Mouse (Mus musculus) frontal cortex, adult 2 months (tissue): ENCODE results near the gene Spcs2. TPM values are rescaled to one million over a fixed set of nuclear protein-coding genes. Genes with fewer than 3 reads are reported as not detected.
"Not testable (repeated sequence)": the region's sequence is repeated elsewhere in the genome, so short reads cannot be mapped to it uniquely, and the experiment has no call there.

Experiments used
- DNase-seq, 2 experiments: peaks; one replicate each; pipeline ENCODE4 v3.0.0; 2022; ENCODE audit warnings: low spot score in 1 of 2; ENCODE audit errors: extremely low spot score in 1 of 2
- polyA plus RNA-seq: library from polyadenylated mRNA; depleted of rRNA; stranded (reverse); fragments of >200 nt; gene quantifications from 2 replicates; pipeline ENCODE4 v1.2.3, GENCODE M21; 2012

Gene Spcs2
- polyA plus RNA-seq, 1 experiment = 83.9 TPM

GRCm38 (mm10) chr7:99825511-99825910 is 37.8 kb downstream of the Spcs2 start:
- DNase-seq = no peak

DNA sequence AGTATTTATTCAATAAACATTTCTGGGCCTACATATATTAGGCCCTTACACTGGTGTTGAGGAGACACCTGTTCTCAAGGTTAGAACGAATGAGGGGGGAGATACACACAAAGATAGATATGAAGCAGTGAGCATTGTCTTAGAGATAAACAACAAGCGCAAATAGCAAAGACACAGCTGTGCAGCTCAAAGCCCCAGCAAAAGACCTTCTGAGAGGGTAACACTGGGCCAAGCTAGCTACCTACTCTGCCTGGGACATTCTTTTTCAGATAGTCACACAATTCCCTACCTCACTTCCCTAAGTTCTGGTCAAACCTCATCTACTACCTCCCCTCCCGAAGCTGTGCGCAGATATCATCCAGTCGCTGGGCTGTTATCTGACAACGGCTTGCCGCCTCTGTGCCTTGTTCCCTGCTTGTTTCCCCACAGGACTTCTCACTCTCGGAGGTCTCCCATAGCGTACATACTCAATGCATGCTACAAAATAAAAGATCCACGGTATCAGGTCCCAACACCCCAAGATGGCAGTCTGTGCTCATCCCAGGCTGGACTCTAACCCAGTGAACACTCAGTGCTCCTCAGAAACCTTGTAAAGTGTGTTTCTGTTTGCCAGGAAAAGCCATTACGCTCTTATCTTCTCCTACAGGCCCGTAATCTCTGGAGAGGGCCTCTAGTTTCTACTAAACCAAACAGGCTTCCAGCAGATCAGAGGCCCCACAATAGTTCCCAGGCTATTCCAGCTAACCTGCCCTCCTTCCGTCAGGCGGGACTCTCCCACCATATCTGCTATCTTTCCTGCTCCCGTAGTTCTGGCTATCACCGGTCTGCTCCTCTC is 38.4 kb downstream of the Spcs2 start:
- DNase-seq = no peak

- DNase-seq = no peak
Observed at GRCm38 (mm10) chr7:99823045-99823663, 40.1 kb downstream of the Spcs2 start.

DNA sequence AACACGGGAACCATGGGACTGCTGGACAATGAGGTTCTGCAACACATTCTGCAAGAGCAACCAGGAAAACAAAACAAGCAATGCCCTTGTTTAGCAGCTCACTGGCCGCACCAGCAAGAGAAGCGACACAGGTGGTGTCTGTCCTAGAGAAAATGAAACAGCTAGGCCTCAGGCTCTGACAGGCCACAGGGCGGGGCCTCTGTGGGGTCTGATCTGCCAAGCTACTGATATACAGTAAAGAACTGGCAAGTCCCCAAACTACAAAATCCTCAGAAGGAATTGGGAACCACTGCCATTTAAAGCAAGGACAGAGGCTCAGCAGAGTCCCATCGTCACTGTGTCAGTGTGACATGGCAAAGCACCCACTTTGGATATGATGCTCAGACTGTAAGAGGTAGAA is 40.8 kb downstream of the Spcs2 start:
- DNase-seq = no peak

- no peak for DNase-seq
Observed at GRCm38 (mm10) chr7:99821953-99822352, 41.3 kb downstream of the Spcs2 start.

- DNase-seq = not testable (repeated sequence)
Observed at GRCm38 (mm10) chr7:99818181-99818725, 45.0 kb downstream of the Spcs2 start.

DNA sequence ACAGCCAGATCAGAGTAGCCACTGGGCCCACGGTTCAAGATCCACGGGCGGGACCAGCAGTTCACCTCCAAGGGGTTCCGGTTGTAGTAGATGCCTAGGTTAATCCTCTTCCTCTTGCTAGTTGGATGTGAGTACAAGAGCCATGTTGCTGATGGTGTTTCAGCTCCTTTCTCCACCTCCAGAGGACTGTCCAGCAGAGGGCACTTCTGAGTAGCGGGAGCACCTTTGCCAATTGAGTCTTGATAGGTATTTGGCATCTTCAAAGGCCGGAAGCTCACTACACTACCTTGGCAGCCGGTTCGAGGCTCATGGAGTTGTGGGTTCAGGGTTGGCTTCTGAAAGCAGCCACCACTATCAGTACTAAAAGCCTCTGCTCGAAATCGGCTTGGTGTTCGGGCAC is 49.9 kb downstream of the Spcs2 start:
- DNase-seq = peak in 1 of 2 experiments; percentile 58

DNA sequence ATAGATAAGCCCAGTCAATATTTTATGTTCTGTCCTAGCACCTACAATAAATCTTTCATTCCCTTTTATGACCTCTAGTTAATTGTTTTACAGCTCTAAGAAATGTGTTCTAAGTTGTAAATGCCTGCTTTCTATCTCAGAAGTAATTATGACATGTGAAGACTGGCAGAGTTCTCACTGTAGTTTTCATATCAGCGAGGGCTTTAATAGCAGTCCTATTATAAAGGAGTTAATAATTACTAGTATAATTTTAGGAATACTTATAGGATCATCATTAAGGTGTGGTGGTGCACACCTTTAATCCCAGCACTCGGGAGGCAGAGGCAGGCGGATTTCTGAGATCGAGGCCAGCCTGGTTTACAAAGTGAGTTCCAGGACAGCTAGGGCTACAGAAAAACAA is 51.6 kb downstream of the Spcs2 start:
- no peak for DNase-seq

GRCm38 (mm10) chr7:99810814-99811213 is 52.4 kb downstream of the Spcs2 start:
- DNase-seq = no peak

DNA sequence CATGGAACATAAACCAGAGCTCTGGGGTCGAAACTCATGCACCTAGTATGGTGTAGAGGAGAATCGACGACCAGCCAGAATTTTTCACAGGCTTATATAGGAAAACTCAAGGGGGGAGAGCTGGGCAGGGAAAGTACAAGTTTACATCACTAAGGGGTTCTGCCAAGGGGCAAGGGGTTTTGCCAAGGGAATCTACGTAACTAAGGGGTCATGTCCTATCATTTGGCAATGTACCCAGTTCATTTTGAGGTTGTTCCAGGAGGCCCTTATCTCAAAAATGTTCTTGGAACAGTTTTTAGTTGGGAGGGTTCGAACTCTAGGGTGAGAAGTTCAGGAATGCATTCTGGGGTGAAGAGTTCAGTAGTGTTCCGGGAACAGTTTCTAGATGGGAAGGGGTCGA is 56.2 kb downstream of the Spcs2 start:
- DNase-seq = not testable (repeated sequence)

DNA sequence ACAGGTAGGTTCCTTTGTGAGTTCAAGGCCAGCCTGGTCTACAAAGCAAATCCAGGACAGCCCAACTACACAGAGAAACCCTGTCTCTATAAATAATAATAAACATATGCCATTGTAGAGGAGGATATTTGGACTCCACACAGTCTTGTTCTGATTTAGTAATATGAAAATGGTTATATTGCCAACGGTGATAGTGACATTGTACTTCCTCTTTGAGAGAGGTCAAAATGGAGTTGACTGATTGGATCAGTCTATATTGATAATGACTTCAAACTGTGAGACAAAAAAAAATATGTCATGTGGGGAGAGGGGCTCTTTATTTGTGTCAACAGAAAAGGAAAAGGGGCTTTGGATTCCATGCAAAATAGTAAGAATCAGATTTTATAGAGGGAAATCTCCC is 57.9 kb downstream of the Spcs2 start:
- no peak for DNase-seq

- not testable (repeated sequence) for DNase-seq
Observed at GRCm38 (mm10) chr7:99804033-99804432, 59.2 kb downstream of the Spcs2 start.

- no peak for DNase-seq
Observed at GRCm38 (mm10) chr7:99803535-99803934, 59.7 kb downstream of the Spcs2 start.

- no peak for DNase-seq
Observed at GRCm38 (mm10) chr7:99799118-99799517, 64.1 kb downstream of the Spcs2 start.

- DNase-seq = peak; percentile 14 to 96
Observed at GRCm38 (mm10) chr7:99797911-99798647, 65.2 kb downstream of the Spcs2 start.

DNA sequence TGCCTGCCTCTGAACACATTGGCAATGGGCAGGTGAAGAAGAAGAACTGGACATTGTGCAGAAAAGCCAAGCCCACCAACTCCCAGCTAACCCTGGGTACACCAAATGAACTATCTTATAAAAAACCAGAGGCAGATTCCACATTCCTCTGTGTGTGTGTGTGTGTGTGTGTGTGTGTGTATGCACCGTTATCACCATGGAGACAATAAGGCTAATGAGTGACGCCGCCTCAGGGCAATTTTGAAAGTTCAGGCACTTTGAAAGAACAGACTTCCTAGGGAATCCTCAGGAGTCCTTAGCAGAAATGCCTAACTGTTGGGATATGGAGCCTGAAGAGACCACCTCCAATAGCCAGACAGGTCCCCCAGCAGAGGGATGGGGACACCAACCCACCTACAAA is 66.0 kb downstream of the Spcs2 start:
- DNase-seq = no peak

- DNase-seq = no peak
Observed at GRCm38 (mm10) chr7:99796471-99796870, 66.8 kb downstream of the Spcs2 start.

DNA sequence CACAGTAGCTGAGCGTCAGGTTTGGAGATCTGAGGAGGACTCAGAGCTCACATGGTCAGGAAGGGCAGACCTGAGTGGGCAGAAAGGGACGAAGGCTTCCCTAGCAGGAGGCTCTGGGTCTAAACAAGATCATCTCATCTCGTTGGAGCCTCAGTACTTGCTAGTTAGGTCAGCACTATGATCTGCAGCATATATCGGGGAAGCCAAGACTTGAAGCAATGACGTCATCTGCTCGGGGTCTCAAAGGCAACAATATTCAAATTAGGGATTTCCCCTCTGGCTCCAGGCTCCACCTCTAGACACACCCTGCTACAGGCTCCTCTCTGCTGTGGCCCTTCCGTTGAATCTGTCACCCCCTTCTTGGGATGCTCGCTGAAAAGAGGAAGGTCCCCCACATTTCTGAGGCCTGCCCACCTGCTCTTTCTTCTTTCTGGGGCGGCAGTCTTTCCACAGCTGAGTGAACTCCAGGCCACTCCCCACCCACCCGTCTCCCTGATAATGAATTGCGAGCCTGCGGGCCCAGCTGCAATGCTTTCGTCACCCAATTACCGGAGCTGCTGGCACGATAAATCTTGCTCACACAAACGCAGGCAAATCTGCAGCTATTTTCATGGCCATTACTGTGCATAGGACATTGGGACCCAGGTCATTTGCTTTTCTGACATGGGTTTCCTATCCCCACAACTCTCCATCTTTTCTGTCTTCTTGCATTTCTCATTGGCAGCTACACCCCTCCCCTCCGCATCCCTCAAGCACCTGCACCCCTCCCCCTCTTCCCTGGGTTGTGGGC is 67.9 kb downstream of the Spcs2 start:
- DNase-seq = peak in 1 of 2 experiments; percentile 18

- DNase-seq = no peak
Observed at GRCm38 (mm10) chr7:99794096-99794495, 69.2 kb downstream of the Spcs2 start.

GRCm38 (mm10) chr7:99790816-99791215 is 72.4 kb downstream of the Spcs2 start:
- DNase-seq = no peak
